Mouse (Mus musculus): ENCODE data around the gene Tmem18. TPM values are rescaled to one million over a fixed set of nuclear protein-coding genes. Genes with fewer than 3 reads are reported as not detected.

The Tmem18 gene
- polyA plus RNA-seq, 1 experiment from 2014 or later, result 35.7 TPM

DNA sequence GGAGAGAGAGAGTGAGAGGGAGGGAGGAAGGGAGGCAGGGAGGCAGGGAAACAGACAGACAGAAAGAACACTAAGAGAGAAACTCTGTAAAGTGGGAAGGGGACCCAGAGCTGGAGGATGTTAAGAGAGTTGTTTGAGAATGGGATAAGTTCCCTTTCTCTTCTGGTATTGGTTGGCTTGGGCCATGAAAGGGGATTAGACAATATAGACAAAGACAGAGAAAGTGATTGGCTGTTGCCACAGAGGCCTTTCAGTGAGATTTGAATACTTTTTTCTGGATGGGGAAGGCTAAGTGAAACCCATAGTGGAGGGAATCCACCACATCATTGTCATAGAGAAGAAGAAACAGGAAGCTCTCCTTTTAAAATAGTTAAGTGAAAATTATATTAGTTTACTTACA, 50.3 kb downstream of the Tmem18 start:
- Histone ChIP-seq H3K27me3 (ENCODE audit: insufficient read depth, low read length) (no peaks in the 10 kb centered on the region), H3K4me1 (ENCODE audit: insufficient read depth, low read length) (no peaks in the 10 kb centered on the region), H3K9ac (replicated peaks; ENCODE audit: low read length) (no peak overlapping the region), H3K4me2 (replicated peaks; ENCODE audit: low read depth, low read length) (no peak overlapping the region), H3K9me3 (ENCODE audit: low read length) (no peaks in the 10 kb centered on the region), H3K4me3 (ENCODE audit: low read length) (no peak overlapping the region), H3K36me3 (ENCODE audit: insufficient read depth, low read length) (no peaks in the 10 kb centered on the region), H3K27ac (ENCODE audit: low read length) (no peak overlapping the region)
- ATAC-seq (ENCODE audit: low FRiP score, low TSS enrichment), result no peak

Small RNA genes within 50 kb of the gene (microRNA-seq; reads per million reads assigned to microRNA genes)
- gene Gm25243, result not detected

Other genes starting within 250 kb of the Tmem18 start
- gene Sntg2, start 211.1 kb upstream of the Tmem18 start, polyA plus RNA-seq (2015; fragmentation: Nextera tagmentation; extraction: Ambion mirVana), result 6.0 and 7.8 TPM in 2 replicates